Mouse (Mus musculus) hindbrain, postnatal 0 days (tissue): ENCODE data around the gene Pnpla5. TPM values are rescaled to one million over a fixed set of nuclear protein-coding genes. Genes with fewer than 3 reads are reported as not detected.

ENCODE experiments used
- ATAC-seq: fragments of 200-750 bp; cut with Nextera tagmentation; 2 replicates; pipeline ENCODE4 v1.8.0; 2017; ENCODE audit warnings: mild to moderate bottlenecking, moderate TSS enrichment, moderate library complexity
- DNase-seq: peaks from one replicate; pipeline ENCODE4 v3.0.0-alpha.2; 2015; ENCODE audit warnings: low spot score
- H3K27ac ChIP-seq: fragments of 300-500 bp; sonication (generic); 2 replicates; pipeline ENCODE4 v1.5.1; 2014; ENCODE audit warnings: mild to moderate bottlenecking
- H3K27me3 ChIP-seq: fragments of 300-500 bp; sonication (generic); 2 replicates; pipeline ENCODE4 v1.6.1; 2014; ENCODE audit warnings: low read length, mixed read lengths; ENCODE audit not compliant: insufficient read depth
- H3K36me3 ChIP-seq: fragments of 300-500 bp; sonication (generic); 2 replicates; pipeline ENCODE4 v1.6.1; 2014; ENCODE audit warnings: low read length, mixed read lengths; ENCODE audit not compliant: insufficient read depth
- H3K4me1 ChIP-seq: fragments of 300-500 bp; sonication (generic); 2 replicates; pipeline ENCODE4 v1.6.1; 2014; ENCODE audit warnings: antibody characterized with exemption, low read length, mixed read lengths; ENCODE audit not compliant: insufficient read depth
- H3K4me2 ChIP-seq: fragments of 300-500 bp; sonication (generic); 2 replicates; pipeline ENCODE4 v1.6.1; 2014; ENCODE audit warnings: low read depth, mild to moderate bottlenecking, low read length, moderate library complexity, mixed read lengths
- H3K4me3 ChIP-seq: fragments of 300-500 bp; sonication (generic); 2 replicates; pipeline ENCODE4 v1.5.1; 2014; ENCODE audit warnings: low read length
- H3K9ac ChIP-seq: fragments of 300-500 bp; sonication (generic); replicated peaks from 2 replicates; pipeline ENCODE4 v1.6.1; 2014; ENCODE audit warnings: mild to moderate bottlenecking, low read length, moderate library complexity, mixed read lengths
- H3K9me3 ChIP-seq: fragments of 300-500 bp; sonication (generic); 2 replicates; pipeline ENCODE4 v1.6.1; 2016; ENCODE audit warnings: low read length, mixed read lengths
- CTCF ChIP-seq: IDR thresholded peaks from 2 replicates; pipeline ENCODE4 v1.5.1; 2016; ENCODE audit warnings: antibody characterized with exemption, control low read depth, low read depth
- WGBS: fragments of 180-500 bp; shearing (Covaris S2); extraction: QIAGEN DNeasy Blood & Tissue Kit; methylation state at CpG from one replicate; pipeline ENCODE4 v1.1.7; 2014; 5-methylcytosine and 5-hydroxymethylcytosine counted together
- polyA plus RNA-seq: library from polyadenylated mRNA; unstranded; fragments of >200 nt; fragmentation: Nextera tagmentation; extraction: Ambion mirVana; gene quantifications from 2 replicates; pipeline ENCODE4 v1.2.1, GENCODE M21; 2015
- total RNA-seq: library from RNA; depleted of rRNA; stranded (reverse); fragments of >200 nt; gene quantifications from 2 replicates; pipeline ENCODE4 v1.2.3, GENCODE M21; 2014

Pnpla5 gene
- total and polyA plus RNA-seq, 2 experiments from 2014 or later, result not detected

GRCm38 (mm10) chr15:84080069-84080468 is 42.9 kb downstream of the Pnpla5 start:
- Histone ChIP-seq H3K4me1 (no peaks in the 10 kb centered on the region), H3K36me3 (peaks cover 14% of the 10 kb centered on the region; the same call in 1 of the 2 replicates), H3K4me3 (no peak overlapping the region), H3K9ac (no peak overlapping the region), H3K27ac (no peak overlapping the region), H3K27me3 (no peaks in the 10 kb centered on the region), H3K4me2 (no peak overlapping the region), H3K9me3 (no peaks in the 10 kb centered on the region)
- no peak for DNase-seq
- 76% methylated on average over 7 of the region's 7 CpGs for WGBS
- no peak for TF ChIP-seq CTCF
- no peak for ATAC-seq

- no peak for TF ChIP-seq CTCF
- Histone ChIP-seq H3K27ac (no peak overlapping the region), H3K9me3 (no peaks in the 10 kb centered on the region), H3K27me3 (no peaks in the 10 kb centered on the region), H3K4me2 (no peak overlapping the region), H3K36me3 (peaks cover 14% of the 10 kb centered on the region; the same call in 1 of the 2 replicates), H3K9ac (no peak overlapping the region), H3K4me3 (no peak overlapping the region), H3K4me1 (no peaks in the 10 kb centered on the region)
- WGBS, result 86% methylated on average over 2 of the region's 2 CpGs
- DNase-seq (no peak), ATAC-seq (no peak)
Measured at GRCm38 (mm10) chr15:84079519-84079918, 43.5 kb downstream of the Pnpla5 start.

GRCm38 (mm10) chr15:84078667-84079066 is 44.3 kb downstream of the Pnpla5 start:
- Histone ChIP-seq H3K4me2 (no peak overlapping the region), H3K4me3 (no peak overlapping the region), H3K27me3 (no peaks in the 10 kb centered on the region), H3K4me1 (no peaks in the 10 kb centered on the region), H3K9ac (no peak overlapping the region), H3K36me3 (peaks cover 14% of the 10 kb centered on the region; the same call in 1 of the 2 replicates), H3K27ac (no peak overlapping the region), H3K9me3 (no peaks in the 10 kb centered on the region)
- ATAC-seq, result no peak
- TF ChIP-seq CTCF, result no peak
- DNase-seq, result no peak
- WGBS, result 69% methylated on average over 13 of the region's 13 CpGs

- H3K9ac ChIP-seq, result no peak overlapping the region
- no peaks in the 10 kb centered on the region for H3K4me1 ChIP-seq
- no peak for ATAC-seq
- H3K27ac ChIP-seq, result no peak overlapping the region
- no peak overlapping the region for H3K4me2 ChIP-seq
- no peak for DNase-seq
- 56% methylated on average over 17 of the region's 17 CpGs for WGBS
- no peaks in the 10 kb centered on the region for H3K27me3 ChIP-seq
- no peak for TF ChIP-seq CTCF
- peaks cover 14% of the 10 kb centered on the region; the same call in 1 of the 2 replicates for H3K36me3 ChIP-seq
- no peaks in the 10 kb centered on the region for H3K9me3 ChIP-seq
- no peak overlapping the region for H3K4me3 ChIP-seq
Measured at GRCm38 (mm10) chr15:84077151-84077550, 45.8 kb downstream of the Pnpla5 start.

DNA sequence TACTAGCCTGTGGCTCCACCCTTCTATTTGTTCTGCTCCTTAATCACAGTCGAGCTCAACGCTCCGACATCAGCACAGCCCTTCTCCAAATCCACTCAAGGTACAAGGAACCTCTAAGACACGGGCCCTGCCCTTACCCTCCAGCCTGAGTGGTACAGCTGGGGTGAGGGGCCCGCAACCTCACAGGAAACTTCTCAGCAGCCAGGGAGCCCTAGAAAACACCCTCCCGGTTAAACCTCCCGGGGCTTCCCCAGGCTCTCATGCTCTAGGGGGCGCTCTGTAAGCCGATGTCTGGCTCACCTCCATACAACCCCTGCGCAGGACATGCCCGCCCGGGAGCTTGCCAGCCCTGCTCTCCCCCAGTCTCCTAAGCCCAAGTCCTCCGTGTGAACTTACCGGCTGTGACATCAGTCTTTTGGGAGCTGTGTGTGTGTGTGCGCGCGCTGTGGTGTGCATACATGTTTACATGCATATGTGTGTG is 48.2 kb downstream of the Pnpla5 start:
- 15% methylated on average over 17 of the region's 17 CpGs for WGBS
- Histone ChIP-seq H3K9ac (no peak overlapping the region), H3K4me1 (no peaks in the 10 kb centered on the region), H3K27me3 (no peaks in the 10 kb centered on the region), H3K27ac (no peak overlapping the region), H3K4me2 (peak overlapping the region; percentile 7; the same call in 1 of the 2 replicates), H3K36me3 (peaks cover 11% of the 10 kb centered on the region; the same call in 1 of the 2 replicates), H3K9me3 (no peaks in the 10 kb centered on the region), H3K4me3 (no peak overlapping the region)
- DNase-seq (peak; percentile 55), ATAC-seq (no peak)
- peak; percentile 38 for TF ChIP-seq CTCF

- DNase-seq, result peak; percentile 85
- TF ChIP-seq CTCF, result peak; percentile 97
- H3K9me3 ChIP-seq, result no peaks in the 10 kb centered on the region
- H3K36me3 ChIP-seq, result peaks cover 10% of the 10 kb centered on the region; the same call in 1 of the 2 replicates
- no peak overlapping the region for H3K4me3 ChIP-seq
- H3K4me2 ChIP-seq, result peak overlapping the region; percentile 7; the same call in 1 of the 2 replicates
- H3K27me3 ChIP-seq, result no peaks in the 10 kb centered on the region
- 8% methylated on average over 15 of the region's 15 CpGs for WGBS
- peak; percentile 18 for ATAC-seq
- no peak overlapping the region for H3K27ac ChIP-seq
- no peaks in the 10 kb centered on the region for H3K4me1 ChIP-seq
- H3K9ac ChIP-seq, result no peak overlapping the region
Measured at GRCm38 (mm10) chr15:84073911-84074704, 48.9 kb downstream of the Pnpla5 start.

- no peak for TF ChIP-seq CTCF
- Histone ChIP-seq H3K36me3 (peaks cover 10% of the 10 kb centered on the region; the same call in 1 of the 2 replicates), H3K27me3 (no peaks in the 10 kb centered on the region), H3K9me3 (no peaks in the 10 kb centered on the region), H3K4me2 (no peak overlapping the region), H3K27ac (no peak overlapping the region), H3K4me3 (no peak overlapping the region), H3K9ac (no peak overlapping the region), H3K4me1 (peaks cover 5% of the 10 kb centered on the region; the same call in 1 of the 2 replicates)
- ATAC-seq (peak; percentile 33), DNase-seq (peak; percentile 46)
- 24% methylated on average over 8 of the region's 8 CpGs for WGBS
Measured at GRCm38 (mm10) chr15:84073058-84073457, 49.9 kb downstream of the Pnpla5 start.
